Mouse (Mus musculus) spleen, adult 2 months (tissue): ENCODE measurements around the gene Zfyve21.

Experiments used
- CTCF ChIP-seq: fragments of 200-500 bp; IDR thresholded peaks from 2 replicates; pipeline ENCODE4 v1.5.1; 2011; ENCODE audit warnings: mild to moderate bottlenecking, inconsistent platforms; ENCODE audit not compliant: insufficient read depth, insufficient read length, insufficient replicate concordance; ENCODE audit errors: extremely low read depth
- POLR2A ChIP-seq: fragments of 200-500 bp; IDR thresholded peaks from 2 replicates; pipeline ENCODE4 v1.6.1; 2011; ENCODE audit warnings: low read depth, low read length, inconsistent platforms

DNA sequence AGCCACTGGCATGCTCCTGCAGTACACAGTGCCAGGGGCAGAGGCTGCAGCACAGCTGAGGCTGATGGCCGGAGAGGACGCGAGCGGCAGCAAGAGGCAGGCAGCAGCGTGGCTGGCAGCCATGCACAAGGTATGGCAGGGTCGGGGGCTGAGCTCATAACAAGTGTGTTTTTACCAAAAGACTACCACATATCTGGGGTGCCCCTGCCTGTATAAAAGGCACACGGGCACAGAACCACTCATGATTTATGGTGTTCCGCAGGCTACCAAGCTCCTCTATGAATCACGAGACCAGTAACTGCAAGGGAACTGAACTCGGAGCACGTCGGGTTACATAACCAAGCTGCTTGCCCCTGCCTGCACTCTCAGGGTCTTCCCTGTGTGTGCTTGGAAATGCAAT lies 13.6 kb downstream of the Zfyve21 start:
- TF ChIP-seq POLR2A: no peak
- TF ChIP-seq CTCF: no peak
